Mouse (Mus musculus) adrenal gland, adult 8-10 months (tissue): Measurements from ENCODE around the gene Cdt1. TPM values are rescaled to one million over a fixed set of nuclear protein-coding genes. Genes with fewer than 3 reads are reported as not detected.
"Not testable (repeated sequence)": the region's sequence is repeated elsewhere in the genome, so short reads cannot be mapped to it uniquely, and the experiment has no call there.

Experiments used
- DNase-seq: peaks from one replicate; pipeline ENCODE4 v3.0.0; 2022
- total RNA-seq, 4 experiments: library from RNA; stranded (reverse); gene quantifications; 2 replicates each; pipeline ENCODE4 v1.2.4; 2022

Gene Cdt1
- total RNA-seq, 4 experiments from 2014 or later = 4.8 to 9.9 (median 8.2) TPM

DNA sequence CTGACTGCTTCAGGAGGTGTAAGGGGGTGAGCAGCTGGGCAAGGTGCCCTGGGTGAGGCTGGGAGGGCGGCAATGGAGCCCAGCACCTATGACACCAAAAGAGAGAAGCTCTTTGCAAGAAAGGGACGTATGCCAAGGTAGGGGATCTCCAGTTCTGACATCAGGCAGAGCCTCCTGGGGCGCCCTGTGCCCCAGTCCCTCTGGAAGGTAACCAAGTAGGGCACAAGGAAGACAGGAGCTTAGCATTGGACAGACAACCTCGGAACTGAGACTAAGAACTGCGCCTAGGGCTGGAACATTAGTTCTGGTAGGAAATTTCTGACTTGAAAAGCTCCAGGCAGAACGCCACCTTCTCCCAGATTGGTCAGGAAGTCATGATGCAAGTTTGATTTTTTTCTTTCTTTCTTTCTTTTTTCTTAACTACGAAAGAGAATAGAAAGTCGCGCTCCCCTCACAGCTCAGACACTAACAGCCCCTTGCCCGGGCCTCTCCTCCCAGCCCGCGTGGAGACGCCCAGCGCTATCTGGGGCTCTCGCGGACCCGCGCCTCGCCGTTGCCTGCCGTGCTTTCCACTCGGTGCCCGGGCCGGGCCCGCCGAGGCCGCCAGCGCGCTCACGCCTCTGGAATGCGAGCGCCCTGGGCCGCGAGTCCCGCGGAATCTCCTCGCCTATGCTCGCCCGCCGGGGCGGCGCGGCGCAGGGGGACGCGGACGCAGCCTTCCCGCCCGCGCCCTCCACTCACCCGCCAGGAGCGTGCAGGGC is 17.4 kb upstream of the Cdt1 start:
- no peak for DNase-seq

DNA sequence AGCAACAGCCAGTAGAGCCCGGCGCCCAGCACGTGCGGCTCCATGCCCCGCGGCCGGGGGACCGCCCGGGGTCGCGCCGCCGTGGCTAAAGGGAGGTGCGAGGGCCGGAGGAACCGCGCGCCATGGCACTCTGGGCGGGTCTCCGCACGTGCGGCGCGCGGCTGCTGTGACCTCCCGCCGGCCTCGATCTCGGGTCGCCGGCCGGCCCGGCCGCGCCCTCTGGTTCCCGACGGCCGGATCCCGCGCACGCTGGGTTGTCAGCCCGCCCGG is 16.9 kb upstream of the Cdt1 start:
- DNase-seq = no peak

DNA sequence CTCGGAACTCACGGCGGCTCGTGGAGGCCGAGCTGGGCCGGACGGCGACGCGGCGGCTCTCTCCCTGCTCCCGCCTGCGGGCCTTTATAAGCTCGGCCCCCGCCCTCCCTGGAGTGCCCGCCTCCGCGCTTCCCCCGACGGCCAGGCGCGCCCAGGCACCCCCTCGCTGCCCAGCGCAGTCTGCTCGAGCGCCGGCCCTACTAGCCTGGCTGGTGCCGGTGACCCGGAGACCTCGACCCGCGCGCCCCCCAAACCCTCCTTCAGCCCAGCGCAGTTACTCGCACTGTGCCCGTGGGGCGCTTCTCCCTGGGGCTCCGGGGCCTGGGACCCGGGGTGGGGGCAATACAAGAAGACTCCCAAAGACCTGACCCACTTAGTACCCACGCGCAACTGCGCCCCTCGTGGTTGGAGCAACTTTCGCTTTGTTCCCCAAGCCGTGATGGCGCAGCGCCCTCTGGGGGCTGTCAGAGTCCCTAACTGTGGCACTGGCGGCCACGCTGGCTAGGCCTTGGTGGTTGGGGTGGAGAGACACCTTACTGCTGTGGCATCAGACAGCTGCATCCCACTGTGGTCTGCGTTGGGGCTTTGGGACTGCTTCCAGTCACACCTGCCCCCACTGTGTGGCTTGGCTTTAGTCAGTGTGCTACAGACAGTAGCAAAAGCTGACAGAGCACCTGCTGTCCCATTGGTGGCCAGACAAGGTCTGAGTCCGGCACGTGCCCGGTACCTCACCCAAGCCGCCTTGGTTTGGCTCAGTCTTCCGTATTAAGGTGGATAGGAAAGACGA is 16.4 kb upstream of the Cdt1 start, which contains the start of gene Piezo1:
Gene Piezo1, minus strand, starts transcription at position 65 of the 787 bp plus-strand sequence.
- peak; percentile 82 for DNase-seq

DNA sequence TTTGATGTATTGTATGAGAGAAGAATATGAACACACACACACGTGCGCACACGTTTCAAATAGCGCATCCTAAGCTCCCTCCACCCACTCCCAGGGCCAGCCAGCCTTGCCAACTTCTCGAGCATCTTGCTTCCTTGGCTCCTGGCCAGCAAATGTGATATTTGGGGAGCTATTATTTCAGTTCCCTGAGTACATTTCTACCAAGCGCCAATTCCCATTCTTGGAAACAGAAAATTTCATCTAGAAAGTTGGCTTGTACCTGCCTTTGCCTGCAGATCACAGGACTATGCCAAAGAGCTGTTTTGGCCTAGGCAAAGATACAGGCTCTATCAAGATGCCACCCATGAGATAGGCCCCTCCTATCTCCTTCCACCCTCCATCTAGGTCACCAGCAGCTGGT is 13.0 kb upstream of the Cdt1 start:
- DNase-seq = no peak

GRCm38 (mm10) chr8:122556030-122557009 is 11.5 kb upstream of the Cdt1 start:
- peak; percentile 59 for DNase-seq

DNA sequence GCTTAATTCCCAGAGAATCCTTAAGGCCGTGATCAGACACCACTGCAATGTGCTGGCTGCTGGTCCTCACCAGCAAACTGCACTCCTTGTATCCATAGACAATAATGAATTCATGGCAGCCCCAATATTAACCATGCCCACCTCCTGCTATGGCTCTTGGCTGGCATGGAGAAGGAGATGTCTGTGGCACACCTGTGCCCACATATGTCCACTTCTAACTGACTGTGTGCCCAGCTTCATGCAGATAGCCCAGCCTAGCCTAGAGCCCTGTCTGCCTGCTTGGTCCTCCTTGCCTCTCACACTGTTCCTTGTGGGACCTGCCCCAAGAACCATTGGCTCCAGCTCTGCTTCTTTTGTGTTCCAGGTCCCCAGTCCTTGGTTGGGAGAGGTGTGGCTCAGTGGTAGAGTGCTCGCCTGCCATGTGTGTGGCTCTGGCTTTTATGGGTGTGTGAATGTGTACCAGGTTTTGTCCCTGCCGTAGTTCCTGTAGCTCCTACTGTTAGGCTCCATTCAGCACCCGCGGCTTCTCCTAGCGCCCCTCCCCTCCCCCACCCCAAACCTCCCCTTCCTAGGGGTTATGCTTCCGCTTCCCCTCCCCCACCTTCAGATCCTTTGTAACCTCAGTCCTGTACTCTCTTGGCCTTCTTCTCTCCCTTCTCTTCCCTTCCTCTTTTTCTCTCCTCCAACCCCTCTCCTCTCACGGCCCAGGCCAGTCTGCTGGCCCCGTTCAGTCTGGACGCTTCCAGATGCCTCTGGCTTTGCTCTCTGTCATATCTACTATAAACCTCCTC is 10.4 kb upstream of the Cdt1 start:
- DNase-seq = no peak

GRCm38 (mm10) chr8:122558671-122559349 is 9.0 kb upstream of the Cdt1 start:
- no peak for DNase-seq

- no peak for DNase-seq
Measured at GRCm38 (mm10) chr8:122561199-122561598, 6.6 kb upstream of the Cdt1 start.

GRCm38 (mm10) chr8:122564363-122565352 is 3.2 kb upstream of the Cdt1 start:
- DNase-seq = no peak

DNA sequence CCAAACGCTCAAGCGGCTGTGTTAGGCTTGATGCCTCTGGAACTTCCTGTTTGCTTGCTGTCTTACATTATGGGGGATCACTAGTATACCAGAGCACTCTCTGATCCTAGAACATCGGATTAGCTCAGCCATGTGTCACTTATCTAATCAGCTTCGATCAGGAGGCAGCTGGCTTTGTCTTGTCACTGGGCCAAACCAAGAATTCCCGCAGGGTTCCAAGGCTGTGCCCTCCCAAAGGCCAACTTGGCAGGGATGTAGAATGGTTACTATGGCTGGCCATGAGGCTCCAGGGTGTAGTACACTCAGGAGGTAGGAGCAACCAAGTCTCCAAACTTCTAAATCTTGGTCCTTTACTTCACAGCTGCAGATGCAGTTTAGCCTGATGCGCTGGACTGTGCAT is 1.0 kb upstream of the Cdt1 start:
- no peak for DNase-seq

- no peak for DNase-seq
Measured at GRCm38 (mm10) chr8:122568109-122568504, 292 bp downstream of the Cdt1 start.

DNA sequence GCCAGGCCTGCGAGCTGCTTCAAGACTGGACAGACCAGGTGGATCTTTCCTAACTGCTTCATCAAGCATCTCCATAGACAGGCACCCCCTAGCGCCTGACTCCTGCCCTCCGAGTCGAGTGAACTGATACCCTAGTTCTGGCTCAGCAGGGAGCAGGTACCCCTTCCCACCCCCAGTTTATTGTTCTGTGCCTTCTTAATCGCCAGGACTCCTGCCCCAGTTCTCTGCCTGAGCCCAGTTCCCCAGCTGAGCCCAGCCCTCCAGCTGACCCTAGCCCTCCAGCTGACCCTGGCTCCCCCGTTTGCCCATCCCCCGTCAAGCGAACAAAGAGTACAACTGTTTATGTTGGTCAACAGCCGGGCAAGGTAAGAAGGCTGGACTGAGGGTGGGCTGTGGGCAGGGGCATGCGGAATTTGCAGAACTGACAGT is 1.1 kb downstream of the Cdt1 start:
- no peak for DNase-seq

GRCm38 (mm10) chr8:122569329-122569728 is 1.5 kb downstream of the Cdt1 start:
- no peak for DNase-seq

- no peak for DNase-seq
Measured at GRCm38 (mm10) chr8:122569996-122570395, 2.2 kb downstream of the Cdt1 start.

- DNase-seq = no peak
Measured at GRCm38 (mm10) chr8:122571153-122571552, 3.3 kb downstream of the Cdt1 start.

- no peak for DNase-seq
Measured at GRCm38 (mm10) chr8:122571750-122572267, 4.0 kb downstream of the Cdt1 start.

DNA sequence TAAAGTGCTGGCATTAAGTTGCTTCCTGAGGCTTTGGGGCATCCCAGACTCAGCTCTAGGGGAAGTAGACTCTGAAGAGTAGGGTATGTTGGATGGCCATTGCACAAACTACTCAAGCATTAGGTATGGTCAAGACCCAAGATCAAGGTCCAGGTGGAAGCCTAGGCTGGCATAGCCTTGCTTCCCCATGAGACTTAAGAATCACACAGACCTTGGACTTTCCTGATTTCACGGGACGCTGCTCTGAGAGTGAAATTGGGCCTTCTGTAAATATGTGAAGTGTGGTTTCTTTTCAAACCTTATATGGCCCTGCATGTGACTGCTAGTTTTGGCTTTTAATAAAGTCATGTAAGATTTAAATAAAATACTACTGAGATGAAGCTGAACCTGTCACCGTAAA is 4.9 kb downstream of the Cdt1 start:
- DNase-seq = no peak

- DNase-seq = not testable (repeated sequence)
Measured at GRCm38 (mm10) chr8:122573176-122573575, 5.4 kb downstream of the Cdt1 start.

- DNase-seq = no peak
Measured at GRCm38 (mm10) chr8:122573577-122573976, 5.8 kb downstream of the Cdt1 start.

GRCm38 (mm10) chr8:122574264-122574663 is 6.4 kb downstream of the Cdt1 start:
- no peak for DNase-seq
